In genomic region chr10:121129000-121129925, GRCm38 (mm10) we compare ENCODE assay signal across 9 mouse cellular contexts.
DNase-seq lines count a peak whose midpoint lies in the region; ATAC-seq and TF ChIP-seq lines count a peak whose summit lies in the region.
"Had no signal": no experiment of that assay in that cellular context is flagged by ENCODE, and none has a peak within 500 bp of the region (broad histone marks: within the 10 kb centered on the region; RNA-seq: fewer than 3 reads in every experiment).

No protein-coding gene starts in this region.

- peaks cover 2% of the 10 kb centered on the region; the same call in 1 of the 2 replicates for H3K4me1 ChIP-seq in liver, adult 2 months (ENCODE audit: control insufficient read depth, insufficient read depth, low read length)
- H3K4me1 ChIP-seq in liver, embryonic 12.5 days, result no peaks in the 10 kb centered on the region
- H3K4me1 ChIP-seq in lung, postnatal 0 days (ENCODE audit: insufficient read depth, low read depth, low read length), result no peaks in the 10 kb centered on the region

- peak overlapping the region; percentile 41; the same call in 1 of the 2 replicates for H3K9ac ChIP-seq in liver, adult 2 months (ENCODE audit: low read depth, low read length)
- H3K9ac ChIP-seq in liver, embryonic 12.5 days, result no peak overlapping the region
- H3K9ac ChIP-seq in lung, postnatal 0 days (replicated peaks; ENCODE audit: low read depth), result no peak overlapping the region

- no peaks in the 10 kb centered on the region for H3K27me3 ChIP-seq in liver, adult 2 months (ENCODE audit: control insufficient read depth, insufficient read depth, low read length)
- H3K27me3 ChIP-seq in liver, embryonic 12.5 days (replicated peaks), result no peaks in the 10 kb centered on the region
- no peaks in the 10 kb centered on the region for H3K27me3 ChIP-seq in lung, postnatal 0 days (replicated peaks; ENCODE audit: insufficient read depth, low read length)

- no peak for TF ChIP-seq POLR2A in liver, adult 2 months (IDR thresholded peaks at IDR 0.05; ENCODE audit: extremely low read depth, insufficient read depth, low read length)

- no peaks in the 10 kb centered on the region for H3K36me3 ChIP-seq in liver, adult 2 months (ENCODE audit: control insufficient read depth, insufficient read depth, low read length)
- H3K36me3 ChIP-seq in liver, embryonic 12.5 days, result no peaks in the 10 kb centered on the region
- H3K36me3 ChIP-seq in lung, postnatal 0 days (ENCODE audit: insufficient read depth, low read length), result no peaks in the 10 kb centered on the region

- peak overlapping the region; percentile 70 for H3K27ac ChIP-seq in liver, adult 2 months (replicated peaks; ENCODE audit: insufficient read depth, low read depth, low read length)
- H3K27ac ChIP-seq in liver, embryonic 12.5 days, result no peak overlapping the region
- peak overlapping the region; percentile 51; the same call in 1 of the 2 replicates for H3K27ac ChIP-seq in lung, postnatal 0 days (ENCODE audit: low read length)

- intact Hi-C loops in left cerebral cortex, postnatal 14 days (cut with DNase I), result no loop called here

- TF ChIP-seq CTCF in liver, adult 2 months (IDR thresholded peaks at IDR 0.05; ENCODE audit: low read depth, low read length), result no peak
- TF ChIP-seq CTCF in lung, postnatal 0 days (IDR thresholded peaks at IDR 0.05), result no peak

- peak; percentile 54; the same call in 1 of the 2 replicates for TF ChIP-seq EP300 in lung, postnatal 0 days (IDR thresholded peaks at IDR 0.05)

- 31% methylated on average over 20 of the region's 20 CpGs for WGBS in liver, adult 2 months
- WGBS in liver, embryonic 12.5 days (ENCODE audit: insufficient replicate concordance), result 63% methylated on average over 20 of the region's 20 CpGs
- 30% methylated on average over 20 of the region's 20 CpGs for WGBS in lung, postnatal 0 days

- H3K79me2 ChIP-seq in liver, adult 2 months (ENCODE audit: control insufficient read depth, insufficient read depth, low read length), result no peaks in the 10 kb centered on the region

- no peak overlapping the region for H3K4me2 ChIP-seq in liver, embryonic 12.5 days
- H3K4me2 ChIP-seq in lung, postnatal 0 days (replicated peaks; ENCODE audit: low read depth, low read length), result peak overlapping the region; percentile 21; the same call in 1 of the 2 replicates

- DNase-seq in cerebellum, postnatal 14 days, result peak; percentile 81 to 85
- no peak for DNase-seq in cerebellum, adult 8-10 months
- peak; percentile 91 for DNase-seq in liver, adult 2 months (ENCODE audit: extremely low read depth, low read depth, low spot score)
- peak; percentile 4 to 7 for DNase-seq in heart, adult 9 months (ENCODE audit: low spot score in 2 of 2)
- DNase-seq in lung, postnatal 0 days (ENCODE audit: low spot score), result peak; percentile 66
- DNase-seq in ovary, postnatal 36 days (ENCODE audit: low spot score), result no peak
- no peak for DNase-seq in left cerebral cortex, postnatal 14 days (ENCODE audit: low spot score in 2 of 2)

- H3K9me3 ChIP-seq in liver, embryonic 12.5 days (replicated peaks), result no peaks in the 10 kb centered on the region; the same call in 1 of the 2 replicates
- H3K9me3 ChIP-seq in lung, postnatal 0 days (ENCODE audit: low read length), result no peaks in the 10 kb centered on the region

- ATAC-seq in liver, embryonic 12.5 days, result no peak
- peak; percentile 83 for ATAC-seq in lung, postnatal 0 days
- ATAC-seq: activated CD4-positive, CD25-positive, alpha-beta regulatory T cell, adult 4 months had no signal

- peak overlapping the region; percentile 4; the same call in 1 of the 2 replicates for H3K4me3 ChIP-seq in liver, adult 2 months (ENCODE audit: insufficient read depth, low read depth, low read length)
- H3K4me3 ChIP-seq in liver, embryonic 12.5 days, result no peak overlapping the region
- H3K4me3 ChIP-seq in lung, postnatal 0 days (ENCODE audit: low read depth, low read length), result no peak overlapping the region

Comparison
In these comparisons a context has a peak if more than half of its experiments do, and no peak if none do; other contexts are left out.
1. DNase-seq: peak in cerebellum, postnatal 14 days (2 of 2), liver, adult 2 months (single experiment), heart, adult 9 months (2 of 2) and lung, postnatal 0 days (single experiment); none in cerebellum, adult 8-10 months (single experiment), ovary, postnatal 36 days (single experiment) and left cerebral cortex, postnatal 14 days (0 of 2).